Mouse (Mus musculus): ENCODE data around the gene Creb5. TPM values are rescaled to one million over a fixed set of nuclear protein-coding genes. Genes with fewer than 3 reads are reported as not detected.

The Creb5 gene
- polyA plus RNA-seq, 1 experiment from 2014 or later: 2.5 TPM

- WGBS: 39% methylated on average over 4 of the region's 4 CpGs
- ATAC-seq: no peak
- no peak overlapping the region for H3K4me2 ChIP-seq (ENCODE audit: low read length)
- H3K4me1 ChIP-seq (ENCODE audit: control insufficient read depth, insufficient read depth, low read length): no peaks in the 10 kb centered on the region
- H3K9me3 ChIP-seq (replicated peaks; ENCODE audit: control insufficient read depth, low read length, poor library complexity, severe bottlenecking): no peaks in the 10 kb centered on the region
- no peak overlapping the region for H3K9ac ChIP-seq (ENCODE audit: low read depth, low read length)
- no peak overlapping the region for H3K4me3 ChIP-seq (ENCODE audit: low read depth, low read length)
- H3K36me3 ChIP-seq (ENCODE audit: control insufficient read depth, insufficient read depth, low read length): no peaks in the 10 kb centered on the region
- no peaks in the 10 kb centered on the region for H3K27me3 ChIP-seq (ENCODE audit: control insufficient read depth, insufficient read depth, low read depth, low read length)
- H3K27ac ChIP-seq (ENCODE audit: low read length): no peak overlapping the region
Measured at GRCm38 (mm10) chr6:53363981-53364391, 76.9 kb downstream of the Creb5 start.

GRCm38 (mm10) chr6:53369147-53369546, 82.1 kb downstream of the Creb5 start:
- Histone ChIP-seq H3K4me3 (ENCODE audit: low read depth, low read length) (no peak overlapping the region), H3K27ac (ENCODE audit: low read length) (no peak overlapping the region), H3K4me2 (ENCODE audit: low read length) (no peak overlapping the region), H3K9me3 (replicated peaks; ENCODE audit: control insufficient read depth, low read length, poor library complexity, severe bottlenecking) (no peaks in the 10 kb centered on the region), H3K27me3 (ENCODE audit: control insufficient read depth, insufficient read depth, low read depth, low read length) (no peaks in the 10 kb centered on the region), H3K9ac (ENCODE audit: low read depth, low read length) (no peak overlapping the region), H3K4me1 (ENCODE audit: control insufficient read depth, insufficient read depth, low read length) (no peaks in the 10 kb centered on the region), H3K36me3 (ENCODE audit: control insufficient read depth, insufficient read depth, low read length) (no peaks in the 10 kb centered on the region)
- no peak for ATAC-seq
- 88% methylated on average over 5 of the region's 5 CpGs for WGBS

GRCm38 (mm10) chr6:53369928-53370327, 82.9 kb downstream of the Creb5 start:
- no peak for ATAC-seq
- WGBS: 92% methylated on average over 5 of the region's 5 CpGs
- Histone ChIP-seq H3K4me3 (ENCODE audit: low read depth, low read length) (no peak overlapping the region), H3K9me3 (replicated peaks; ENCODE audit: control insufficient read depth, low read length, poor library complexity, severe bottlenecking) (no peaks in the 10 kb centered on the region), H3K36me3 (ENCODE audit: control insufficient read depth, insufficient read depth, low read length) (no peaks in the 10 kb centered on the region), H3K4me2 (ENCODE audit: low read length) (no peak overlapping the region), H3K27ac (ENCODE audit: low read length) (no peak overlapping the region), H3K4me1 (ENCODE audit: control insufficient read depth, insufficient read depth, low read length) (no peaks in the 10 kb centered on the region), H3K9ac (ENCODE audit: low read depth, low read length) (no peak overlapping the region), H3K27me3 (ENCODE audit: control insufficient read depth, insufficient read depth, low read depth, low read length) (no peaks in the 10 kb centered on the region)

- Histone ChIP-seq H3K4me2 (ENCODE audit: low read length) (no peak overlapping the region), H3K9ac (ENCODE audit: low read depth, low read length) (no peak overlapping the region), H3K9me3 (replicated peaks; ENCODE audit: control insufficient read depth, low read length, poor library complexity, severe bottlenecking) (no peaks in the 10 kb centered on the region), H3K27ac (ENCODE audit: low read length) (no peak overlapping the region), H3K4me1 (ENCODE audit: control insufficient read depth, insufficient read depth, low read length) (no peaks in the 10 kb centered on the region), H3K4me3 (ENCODE audit: low read depth, low read length) (no peak overlapping the region), H3K27me3 (ENCODE audit: control insufficient read depth, insufficient read depth, low read depth, low read length) (no peaks in the 10 kb centered on the region), H3K36me3 (ENCODE audit: control insufficient read depth, insufficient read depth, low read length) (no peaks in the 10 kb centered on the region)
- WGBS: 85% methylated on average over 9 of the region's 9 CpGs
- ATAC-seq: no peak
Measured at GRCm38 (mm10) chr6:53371962-53372361, 84.9 kb downstream of the Creb5 start.

- H3K4me2 ChIP-seq (ENCODE audit: low read length): no peak overlapping the region
- ATAC-seq: no peak
- H3K9ac ChIP-seq (ENCODE audit: low read depth, low read length): no peak overlapping the region
- H3K4me1 ChIP-seq (ENCODE audit: control insufficient read depth, insufficient read depth, low read length): no peaks in the 10 kb centered on the region
- H3K4me3 ChIP-seq (ENCODE audit: low read depth, low read length): no peak overlapping the region
- 80% methylated on average over 3 of the region's 3 CpGs for WGBS
- no peak overlapping the region for H3K27ac ChIP-seq (ENCODE audit: low read length)
- H3K36me3 ChIP-seq (ENCODE audit: control insufficient read depth, insufficient read depth, low read length): no peaks in the 10 kb centered on the region
- H3K9me3 ChIP-seq (replicated peaks; ENCODE audit: control insufficient read depth, low read length, poor library complexity, severe bottlenecking): no peaks in the 10 kb centered on the region
- H3K27me3 ChIP-seq (ENCODE audit: control insufficient read depth, insufficient read depth, low read depth, low read length): no peaks in the 10 kb centered on the region
Measured at GRCm38 (mm10) chr6:53374315-53374941, 87.4 kb downstream of the Creb5 start.

- H3K4me3 ChIP-seq (ENCODE audit: low read depth, low read length): no peak overlapping the region
- no peaks in the 10 kb centered on the region for H3K27me3 ChIP-seq (ENCODE audit: control insufficient read depth, insufficient read depth, low read depth, low read length)
- no peak overlapping the region for H3K9ac ChIP-seq (ENCODE audit: low read depth, low read length)
- no peaks in the 10 kb centered on the region for H3K36me3 ChIP-seq (ENCODE audit: control insufficient read depth, insufficient read depth, low read length)
- no peaks in the 10 kb centered on the region for H3K9me3 ChIP-seq (replicated peaks; ENCODE audit: control insufficient read depth, low read length, poor library complexity, severe bottlenecking)
- H3K4me1 ChIP-seq (ENCODE audit: control insufficient read depth, insufficient read depth, low read length): 0 out of 2 replicates have a peak, but pooled peaks cover 4% of the 10 kb centered on the region
- no peak overlapping the region for H3K4me2 ChIP-seq (ENCODE audit: low read length)
- no peak overlapping the region for H3K27ac ChIP-seq (ENCODE audit: low read length)
- WGBS: 75% methylated on average over 5 of the region's 5 CpGs
- ATAC-seq: no peak
Measured at GRCm38 (mm10) chr6:53389277-53389676, 102.2 kb downstream of the Creb5 start.

GRCm38 (mm10) chr6:53390413-53390812, 103.3 kb downstream of the Creb5 start:
- 39% methylated on average over 6 of the region's 6 CpGs for WGBS
- H3K4me3 ChIP-seq (ENCODE audit: low read depth, low read length): no peak overlapping the region

GRCm38 (mm10) chr6:53394026-53394425, 107.0 kb downstream of the Creb5 start:
- WGBS: 26% methylated on average over 7 of the region's 7 CpGs
- H3K4me1 ChIP-seq (ENCODE audit: control insufficient read depth, insufficient read depth, low read length): peaks cover 13% of the 10 kb centered on the region
- no peak overlapping the region for H3K4me2 ChIP-seq (ENCODE audit: low read length)
- H3K27me3 ChIP-seq (ENCODE audit: control insufficient read depth, insufficient read depth, low read depth, low read length): no peaks in the 10 kb centered on the region
- H3K27ac ChIP-seq (ENCODE audit: low read length): no peak overlapping the region
- H3K9me3 ChIP-seq (replicated peaks; ENCODE audit: control insufficient read depth, low read length, poor library complexity, severe bottlenecking): no peaks in the 10 kb centered on the region
- H3K36me3 ChIP-seq (ENCODE audit: control insufficient read depth, insufficient read depth, low read length): no peaks in the 10 kb centered on the region
- no peak overlapping the region for H3K4me3 ChIP-seq (ENCODE audit: low read depth, low read length)
- H3K9ac ChIP-seq (ENCODE audit: low read depth, low read length): no peak overlapping the region
- ATAC-seq: no peak

More at GRCm38 (mm10) chr6:53390413-53390812, 103.3 kb downstream of the Creb5 start:
- Histone ChIP-seq H3K27me3 (ENCODE audit: control insufficient read depth, insufficient read depth, low read depth, low read length) (no peaks in the 10 kb centered on the region), H3K9ac (ENCODE audit: low read depth, low read length) (no peak overlapping the region), H3K4me2 (ENCODE audit: low read length) (no peak overlapping the region), H3K27ac (ENCODE audit: low read length) (no peak overlapping the region), H3K36me3 (ENCODE audit: control insufficient read depth, insufficient read depth, low read length) (no peaks in the 10 kb centered on the region), H3K9me3 (replicated peaks; ENCODE audit: control insufficient read depth, low read length, poor library complexity, severe bottlenecking) (no peaks in the 10 kb centered on the region), H3K4me1 (ENCODE audit: control insufficient read depth, insufficient read depth, low read length) (0 out of 2 replicates have a peak, but pooled peaks cover 5% of the 10 kb centered on the region)
- ATAC-seq: no peak

- Histone ChIP-seq H3K27ac (ENCODE audit: low read length) (no peak overlapping the region), H3K4me2 (ENCODE audit: low read length) (no peak overlapping the region), H3K4me3 (ENCODE audit: low read depth, low read length) (no peak overlapping the region), H3K36me3 (ENCODE audit: control insufficient read depth, insufficient read depth, low read length) (no peaks in the 10 kb centered on the region), H3K4me1 (ENCODE audit: control insufficient read depth, insufficient read depth, low read length) (peaks cover 15% of the 10 kb centered on the region), H3K9me3 (replicated peaks; ENCODE audit: control insufficient read depth, low read length, poor library complexity, severe bottlenecking) (no peaks in the 10 kb centered on the region), H3K9ac (ENCODE audit: low read depth, low read length) (no peak overlapping the region), H3K27me3 (ENCODE audit: control insufficient read depth, insufficient read depth, low read depth, low read length) (no peaks in the 10 kb centered on the region)
- no peak for ATAC-seq
- whole genome bisulfite sequencing: 46% methylated on average over 4 of the region's 4 CpGs
Measured at GRCm38 (mm10) chr6:53395208-53395607, 108.1 kb downstream of the Creb5 start.

Measured in midbrain, embryonic 16.5 days (tissue).